Mouse (Mus musculus) megakaryocyte, embryonic 14.5 days (primary cell): ENCODE data around the gene Slc25a21. TPM values are rescaled to one million over a fixed set of nuclear protein-coding genes. Genes with fewer than 3 reads are reported as not detected.
"Not testable (repeated sequence)": the region's sequence is repeated elsewhere in the genome, so short reads cannot be mapped to it uniquely, and the experiment has no call there.

ENCODE experiments used
- H3K27me3 ChIP-seq: replicated peaks from 2 replicates; pipeline ENCODE3; 2012; ENCODE audit warnings: inconsistent platforms
- H3K36me3 ChIP-seq: replicated peaks from 2 replicates; pipeline ENCODE3; 2012; ENCODE audit warnings: low read length, inconsistent platforms, mixed read lengths
- H3K4me1 ChIP-seq: 2 replicates; pipeline ENCODE4 v1.6.1; 2012; ENCODE audit warnings: inconsistent platforms
- H3K4me3 ChIP-seq: replicated peaks from 2 replicates; pipeline ENCODE3; 2012; ENCODE audit warnings: moderate library complexity, mild to moderate bottlenecking, inconsistent platforms
- H3K9me3 ChIP-seq: 2 replicates; pipeline ENCODE4 v1.6.1; 2012; ENCODE audit warnings: inconsistent platforms
- FLI1 ChIP-seq: IDR thresholded peaks from 2 replicates; pipeline ENCODE4 v1.6.1; 2012; ENCODE audit warnings: low read length, inconsistent platforms, mixed read lengths
- GATA1 ChIP-seq: IDR thresholded peaks from 3 replicates; pipeline ENCODE4 v1.6.1; 2012; ENCODE audit warnings: mixed read lengths, low read length, inconsistent platforms, borderline replicate concordance
- polyA plus RNA-seq: library from polyadenylated mRNA; stranded (reverse); fragments of >175 nt; gene quantifications from 2 replicates; pipeline ENCODE4 v1.2.3, GENCODE M21; 2012; ENCODE audit warnings: low replicate concordance; ENCODE audit not compliant: insufficient read depth

Slc25a21 gene
- 0.18 TPM in 1 of 2 replicates, not detected in the other for polyA plus RNA-seq

- Histone ChIP-seq H3K27me3 (peaks cover 24% of the 10 kb centered on the region), H3K36me3 (no peaks in the 10 kb centered on the region), H3K4me3 (peak within 1 kb of the TSS; percentile 91), H3K9me3 (peaks cover 11% of the 10 kb centered on the region), H3K4me1 (peaks cover 10% of the 10 kb centered on the region)
- TF ChIP-seq FLI1 (no peak), GATA1 (no peak)
These were observed at the start of gene Slc25a21 for GRCm38 (mm10) chr12:57197363-57198026. Slc25a21 (minus strand) TSS chr12:57197472.

GRCm38 (mm10) chr12:57243671-57244495 is 46.6 kb upstream of the Slc25a21 start:
- peaks cover 6% of the 10 kb centered on the region; the same call in 1 of the 2 replicates for H3K4me1 ChIP-seq
- H3K9me3 ChIP-seq = peaks cover 2% of the 10 kb centered on the region; the same call in 1 of the 2 replicates
- TF ChIP-seq FLI1 (no peak), GATA1 (no peak)
- no peak overlapping the region for H3K4me3 ChIP-seq
- H3K27me3 ChIP-seq = no peaks in the 10 kb centered on the region
- H3K36me3 ChIP-seq = peaks cover 51% of the 10 kb centered on the region

GRCm38 (mm10) chr12:57233386-57233785 is 36.1 kb upstream of the Slc25a21 start:
- Histone ChIP-seq H3K27me3 (no peaks in the 10 kb centered on the region), H3K4me1 (peaks cover 24% of the 10 kb centered on the region), H3K9me3 (peaks cover 3% of the 10 kb centered on the region; the same call in 1 of the 2 replicates), H3K36me3 (peaks cover 20% of the 10 kb centered on the region), H3K4me3 (no peak overlapping the region)
- no peak for TF ChIP-seq GATA1
- no peak for TF ChIP-seq FLI1

GRCm38 (mm10) chr12:57231085-57231875 is 34.0 kb upstream of the Slc25a21 start:
- Histone ChIP-seq H3K9me3 (0 out of 2 replicates have a peak, but pooled peaks cover 5% of the 10 kb centered on the region), H3K4me1 (peaks cover 27% of the 10 kb centered on the region), H3K36me3 (peaks cover 9% of the 10 kb centered on the region), H3K4me3 (peak overlapping the region; percentile 95), H3K27me3 (no peaks in the 10 kb centered on the region)
- TF ChIP-seq FLI1 (no peak), GATA1 (no peak)

- 0 out of 2 replicates have a peak, but pooled peaks cover 6% of the 10 kb centered on the region for H3K9me3 ChIP-seq
- H3K27me3 ChIP-seq = no peaks in the 10 kb centered on the region
- H3K36me3 ChIP-seq = peaks cover 8% of the 10 kb centered on the region
- H3K4me3 ChIP-seq = peak within 1 kb of the TSS; percentile 95
- no peak for TF ChIP-seq FLI1
- TF ChIP-seq GATA1 = no peak
- H3K4me1 ChIP-seq = peaks cover 21% of the 10 kb centered on the region
These were observed 33.0 kb upstream of the Slc25a21 start, which contains the start of the genes Prps1l3 and Mipol1 for GRCm38 (mm10) chr12:57230192-57230706. Prps1l3 (plus strand) TSS chr12:57230412. Mipol1 (plus strand) TSS chr12:57230427.

GRCm38 (mm10) chr12:57229703-57230102 is 32.4 kb upstream of the Slc25a21 start:
- H3K4me3 ChIP-seq = peak overlapping the region; percentile 95
- peaks cover 16% of the 10 kb centered on the region for H3K4me1 ChIP-seq
- H3K9me3 ChIP-seq = 0 out of 2 replicates have a peak, but pooled peaks cover 6% of the 10 kb centered on the region
- TF ChIP-seq GATA1 = no peak
- no peak for TF ChIP-seq FLI1
- no peaks in the 10 kb centered on the region for H3K27me3 ChIP-seq
- H3K36me3 ChIP-seq = peaks cover 3% of the 10 kb centered on the region

GRCm38 (mm10) chr12:57227776-57228175 is 30.5 kb upstream of the Slc25a21 start:
- TF ChIP-seq GATA1 (no peak), FLI1 (no peak)
- Histone ChIP-seq H3K36me3 (no peaks in the 10 kb centered on the region), H3K4me3 (no peak overlapping the region), H3K9me3 (0 out of 2 replicates have a peak, but pooled peaks cover 6% of the 10 kb centered on the region), H3K27me3 (no peaks in the 10 kb centered on the region), H3K4me1 (peaks cover 14% of the 10 kb centered on the region)

GRCm38 (mm10) chr12:57226411-57226810 is 29.1 kb upstream of the Slc25a21 start:
- no peak overlapping the region for H3K4me3 ChIP-seq

GRCm38 (mm10) chr12:57212463-57212862 is 15.2 kb upstream of the Slc25a21 start:
- H3K36me3 ChIP-seq, H3K4me3 ChIP-seq, H3K4me1 ChIP-seq, H3K27me3 ChIP-seq: not testable (repeated sequence)
- peaks cover 13% of the 10 kb centered on the region; the same call in 1 of the 2 replicates for H3K9me3 ChIP-seq

More at GRCm38 (mm10) chr12:57226411-57226810, 29.1 kb upstream of the Slc25a21 start:
- Histone ChIP-seq H3K4me1 (peaks cover 11% of the 10 kb centered on the region), H3K9me3 (0 out of 2 replicates have a peak, but pooled peaks cover 6% of the 10 kb centered on the region), H3K27me3 (no peaks in the 10 kb centered on the region), H3K36me3 (no peaks in the 10 kb centered on the region)
- TF ChIP-seq FLI1 = no peak
